Mouse (Mus musculus): Measurements from ENCODE around the gene Syt6.

The Syt6 gene

DNA sequence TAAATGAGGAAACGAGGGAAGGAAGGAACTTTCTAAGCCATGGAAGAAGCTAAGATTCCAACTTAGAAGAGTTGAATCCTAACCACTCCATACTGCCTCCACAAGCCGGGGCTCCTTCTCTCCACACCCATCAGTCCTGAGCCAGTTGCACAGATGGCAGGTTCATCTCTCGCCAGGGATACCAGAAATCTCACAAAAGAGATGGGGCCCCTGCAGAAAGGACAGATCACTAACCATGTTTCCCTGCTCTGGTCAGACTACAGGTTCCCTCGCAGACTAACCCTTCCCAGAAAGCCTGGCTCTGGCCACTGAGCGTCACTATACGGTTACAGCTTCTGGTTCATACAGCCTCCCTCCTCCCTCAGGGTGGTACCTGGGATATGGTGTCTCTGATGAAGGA is 74.7 kb downstream of the Syt6 start:
- DNase-seq (ENCODE audit: low spot score), result no peak

DNA sequence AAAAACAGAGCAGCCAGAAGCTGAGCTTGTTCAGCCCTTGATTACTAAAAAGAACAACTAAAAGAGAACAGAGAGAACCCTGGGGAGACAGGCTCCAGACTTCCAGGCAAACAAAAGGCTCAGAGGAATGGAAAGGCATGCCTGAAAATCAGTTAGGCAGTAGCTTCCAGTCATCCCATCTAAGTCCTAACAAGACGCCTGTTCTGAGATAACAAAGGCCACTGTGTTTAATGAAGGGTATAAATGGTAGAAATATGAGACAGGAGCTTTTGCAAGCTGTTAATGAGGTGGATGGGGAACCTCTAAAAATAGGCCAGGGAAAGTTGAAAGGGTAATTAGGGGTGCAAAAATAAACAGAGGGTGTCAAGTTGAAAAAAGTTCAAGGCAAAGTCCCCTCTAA is 75.4 kb downstream of the Syt6 start:
- no peak for DNase-seq (ENCODE audit: low spot score)

DNA sequence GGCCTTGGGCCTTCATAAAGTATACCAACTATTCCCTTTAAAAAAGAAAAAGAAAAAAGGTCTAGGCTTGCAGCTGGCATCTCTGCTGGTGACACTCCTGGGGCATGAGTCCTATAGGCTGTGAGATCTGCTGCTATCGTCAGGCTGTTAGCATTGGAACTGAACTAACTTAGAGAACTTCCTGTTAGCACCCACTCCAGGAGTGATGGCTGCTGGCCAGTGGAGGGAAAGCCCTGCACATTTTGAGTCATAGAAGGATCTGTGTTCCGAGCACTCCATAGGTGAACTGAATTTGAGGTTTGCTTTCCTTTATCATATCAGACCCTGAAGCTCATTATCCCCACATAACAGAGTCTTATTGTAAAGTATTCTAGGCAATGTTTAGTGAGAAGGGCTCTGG is 85.0 kb downstream of the Syt6 start:
- DNase-seq (ENCODE audit: low spot score), result no peak

DNA sequence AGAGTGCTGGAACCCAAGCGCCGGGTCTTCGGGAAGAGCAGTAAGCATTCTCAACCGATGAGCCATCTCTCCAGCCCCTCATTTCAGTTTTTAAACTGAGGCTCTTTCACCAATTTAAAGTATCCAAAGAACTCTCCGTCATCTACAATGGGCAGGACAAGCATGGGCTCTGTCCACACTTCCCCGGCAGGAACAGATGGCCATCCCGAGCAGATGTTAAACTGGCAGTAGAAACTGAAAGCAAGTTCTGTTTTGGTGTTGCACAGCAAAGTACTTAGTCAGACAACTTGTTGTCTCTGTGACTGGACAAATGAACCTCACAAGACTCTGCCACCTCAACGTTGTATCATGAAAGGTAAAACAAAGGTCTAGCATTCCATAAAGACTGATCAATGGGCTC is 86.7 kb downstream of the Syt6 start:
- no peak for DNase-seq (ENCODE audit: low spot score)

DNA sequence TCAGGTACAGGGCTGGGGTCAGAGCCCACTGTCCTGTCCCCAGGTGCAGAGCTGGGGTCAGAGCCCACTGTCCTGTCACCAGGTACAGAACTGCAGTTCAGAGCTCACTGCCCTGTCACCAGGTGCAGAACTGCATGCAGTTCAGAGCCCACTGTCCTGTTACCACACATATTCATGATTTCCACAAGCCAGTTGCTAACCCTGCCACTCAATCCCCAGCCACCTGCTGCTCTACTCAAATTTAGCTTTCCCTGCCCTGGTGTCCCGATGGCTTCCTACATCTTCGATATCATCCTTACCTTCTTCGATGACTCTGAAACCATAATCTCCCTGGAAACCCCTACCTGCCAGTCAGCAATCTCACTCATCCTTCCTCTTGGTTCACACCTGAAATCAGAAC is 88.4 kb downstream of the Syt6 start:
- DNase-seq (ENCODE audit: low spot score), result no peak

DNA sequence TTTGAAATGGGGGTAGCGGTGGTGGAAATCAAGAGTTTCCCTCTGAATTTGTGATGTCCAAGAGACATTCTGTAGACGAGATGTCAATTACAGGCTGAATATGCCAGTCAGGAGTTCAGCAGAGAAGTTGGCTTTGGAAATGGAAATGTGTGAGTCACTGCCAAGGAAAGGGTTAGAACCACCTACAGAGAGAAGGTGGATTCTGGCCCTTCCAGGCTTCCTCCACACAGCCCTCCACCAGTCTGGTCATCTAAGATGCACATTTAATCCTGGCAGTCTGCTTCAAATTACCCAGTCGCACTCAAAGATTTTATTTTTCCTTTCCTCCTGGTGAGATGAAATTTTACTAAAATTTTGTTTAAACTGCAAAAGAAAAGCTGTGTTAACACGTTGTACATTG is 97.1 kb downstream of the Syt6 start:
- DNase-seq (ENCODE audit: low spot score), result no peak

DNA sequence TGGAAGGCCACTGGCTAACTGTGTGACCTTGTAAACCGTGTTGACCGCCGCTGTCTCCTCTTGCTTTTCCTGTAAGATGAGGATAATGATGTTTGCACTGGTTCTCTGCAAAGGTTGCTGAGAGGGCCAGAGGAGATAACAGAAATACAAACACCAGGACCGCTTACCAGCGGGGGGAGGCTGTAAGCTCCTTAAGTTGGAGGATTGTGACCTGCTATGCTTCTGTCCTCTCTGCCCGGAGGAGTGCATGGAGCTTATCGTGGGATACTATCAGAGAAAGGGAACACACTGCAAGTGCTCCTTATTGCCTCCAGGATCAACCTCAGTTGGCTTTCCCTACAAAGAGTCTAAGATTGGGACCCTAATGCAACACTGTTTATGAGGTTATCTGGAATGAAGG is 97.7 kb downstream of the Syt6 start:
- DNase-seq (ENCODE audit: low spot score), result no peak

DNA sequence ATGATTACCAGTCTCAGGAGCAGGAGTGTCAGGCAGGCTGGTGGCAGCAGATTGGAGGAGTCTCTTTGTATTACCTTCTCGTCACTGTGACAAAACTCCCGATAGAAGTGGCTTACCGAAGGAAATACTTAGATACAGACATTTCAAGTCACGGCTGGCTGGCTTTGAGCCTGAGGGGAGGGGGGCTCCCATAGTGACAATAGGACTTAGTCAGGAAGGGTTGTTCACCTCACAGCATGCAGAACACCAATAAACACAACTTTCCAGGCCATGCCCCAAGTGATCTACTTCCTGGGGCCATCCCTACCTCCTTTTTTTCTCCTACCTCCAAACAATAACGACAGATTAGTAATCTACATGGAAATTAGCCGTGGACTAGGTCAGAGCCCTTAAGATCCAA is 103.8 kb downstream of the Syt6 start:
- DNase-seq (ENCODE audit: low spot score), result no peak

GRCm38 (mm10) chr3:103682473-103682872 is 107.4 kb downstream of the Syt6 start:
- no peak for DNase-seq (ENCODE audit: low spot score)

DNA sequence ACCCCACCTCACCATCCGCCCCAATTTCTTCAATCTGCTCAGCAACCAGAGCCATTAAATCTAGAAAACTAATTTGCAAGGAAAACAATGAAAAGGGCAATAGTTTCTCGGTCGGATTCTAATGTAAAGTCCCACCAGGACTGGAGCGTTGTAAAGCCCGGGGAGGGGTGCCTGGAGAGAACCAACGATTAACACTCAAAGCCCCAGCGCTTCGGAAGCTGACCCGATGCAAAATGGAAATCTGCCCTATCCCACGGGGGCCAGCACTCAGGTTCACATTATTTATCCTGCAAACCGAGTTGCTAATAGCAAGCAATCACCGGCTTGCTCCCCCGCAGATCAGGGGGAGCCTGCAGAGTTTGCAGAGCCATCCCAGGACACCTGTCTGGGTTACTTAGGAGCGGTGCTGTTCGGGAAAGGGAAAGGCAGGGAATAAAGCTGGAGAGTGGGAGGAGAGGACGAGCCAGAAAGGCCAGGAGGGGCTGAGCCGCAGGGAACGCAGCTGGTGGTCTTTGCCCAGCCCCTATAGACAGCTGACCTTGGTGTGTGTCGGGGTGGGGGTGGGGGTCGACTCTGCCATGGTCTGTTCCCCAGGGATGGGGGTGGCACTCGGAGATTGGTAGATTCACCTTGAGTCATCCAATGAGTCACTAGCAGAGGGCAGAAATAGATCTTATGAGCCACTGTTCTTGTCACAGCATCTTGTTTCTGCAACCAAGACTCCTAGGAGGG is 108.4 kb downstream of the Syt6 start:
- DNase-seq (ENCODE audit: low spot score), result no peak

DNA sequence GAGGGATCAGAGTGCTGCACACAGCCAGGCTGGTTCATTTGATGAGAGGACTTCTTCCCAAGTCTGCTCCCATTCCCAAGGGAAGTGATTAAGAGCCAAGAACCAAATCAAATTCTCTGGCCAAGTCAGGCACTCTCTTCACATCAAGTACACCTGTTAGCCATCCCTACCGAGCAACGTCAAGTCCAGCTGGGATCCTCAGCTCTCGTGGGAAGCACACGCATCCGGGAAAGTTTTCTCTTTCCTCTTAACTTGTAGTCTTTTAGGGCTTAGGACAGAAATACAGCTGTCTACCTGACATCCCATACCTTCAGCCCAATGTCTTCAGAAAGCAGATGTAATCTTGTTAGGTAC is 108.9 kb downstream of the Syt6 start:
- DNase-seq (ENCODE audit: low spot score), result no peak

DNA sequence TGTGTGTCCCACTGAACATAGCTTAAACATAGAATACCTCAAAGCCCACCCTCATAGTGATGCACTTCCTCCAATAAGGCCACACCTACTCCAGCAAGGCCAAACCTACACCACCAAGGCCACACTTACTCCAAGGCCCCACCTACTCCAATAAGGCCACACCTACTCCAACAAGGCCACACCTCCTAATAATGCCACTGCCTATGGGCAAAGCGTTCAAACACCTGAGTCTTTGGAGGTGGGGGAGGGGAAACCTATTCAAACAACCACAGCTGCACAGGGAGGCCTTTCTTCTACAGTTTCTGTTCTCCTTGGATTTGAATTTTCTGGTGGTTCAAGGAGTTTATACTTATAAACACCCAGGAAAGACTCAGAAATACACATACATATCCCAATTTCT is 114.0 kb downstream of the Syt6 start:
- DNase-seq (ENCODE audit: low spot score), result no peak

DNA sequence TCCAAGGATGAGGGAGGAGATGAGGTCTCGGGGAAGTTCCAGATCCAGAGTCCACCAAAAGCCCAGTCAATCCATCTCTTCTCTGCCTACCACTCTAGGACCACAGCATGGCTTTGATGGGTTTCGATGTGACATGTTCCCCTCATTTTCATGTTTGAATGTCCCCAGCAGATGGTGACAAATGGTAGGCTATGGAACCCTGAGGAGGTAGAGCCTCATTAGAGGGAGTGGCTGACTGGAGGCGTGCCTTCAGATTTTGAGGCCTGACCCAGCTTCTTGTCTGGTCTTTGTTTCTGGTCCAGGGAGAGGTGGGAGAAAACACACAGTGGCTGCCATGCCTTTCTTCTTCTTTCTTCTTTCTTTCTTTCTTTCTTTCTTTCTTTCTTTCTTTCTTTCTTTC is 115.5 kb downstream of the Syt6 start:
- DNase-seq (ENCODE audit: low spot score), result no peak
